Mouse (Mus musculus): ENCODE data around the gene Prmt7. TPM values are rescaled to one million over a fixed set of nuclear protein-coding genes. Genes with fewer than 3 reads are reported as not detected.

The Prmt7 gene
- 8.0 and 16.7 TPM in 2 replicates for polyA plus RNA-seq (2012; ENCODE audit: insufficient read depth, insufficient read length, missing spikeins)

- Histone ChIP-seq H3K27ac (replicated peaks; ENCODE audit: low read depth, low read length) (peak within 1 kb of the TSS; percentile 73), H3K4me3 (ENCODE audit: insufficient read depth, low read depth, low read length) (peak within 1 kb of the TSS; percentile 79), H3K4me1 (ENCODE audit: control insufficient read depth, insufficient read depth, insufficient read length, low read length) (no peaks in the 10 kb centered on the region)
Observed at GRCm38 (mm10) chr8:106210821-106211345, at the start of gene Prmt7, which contains the start of gene Slc7a6os. Gene Prmt7, plus strand, starts transcription at chr8:106210936. Gene Slc7a6os, minus strand, starts transcription at chr8:106210935.

- Histone ChIP-seq H3K4me1 (ENCODE audit: control insufficient read depth, insufficient read depth, insufficient read length, low read length) (no peaks in the 10 kb centered on the region; the same call in 1 of the 2 replicates), H3K4me3 (ENCODE audit: insufficient read depth, low read depth, low read length) (no peak overlapping the region), H3K27ac (replicated peaks; ENCODE audit: low read depth, low read length) (0 out of 2 replicates have a peak overlapping the region, but pooled peaks have one; percentile 9)
Observed at GRCm38 (mm10) chr8:106163251-106163650, 47.5 kb upstream of the Prmt7 start.

GRCm38 (mm10) chr8:106165460-106165859, 45.3 kb upstream of the Prmt7 start:
- Histone ChIP-seq H3K27ac (replicated peaks; ENCODE audit: low read depth, low read length) (no peak overlapping the region), H3K4me1 (ENCODE audit: control insufficient read depth, insufficient read depth, insufficient read length, low read length) (no peaks in the 10 kb centered on the region; the same call in 1 of the 2 replicates), H3K4me3 (ENCODE audit: insufficient read depth, low read depth, low read length) (no peak overlapping the region)

- H3K4me3 ChIP-seq (ENCODE audit: insufficient read depth, low read depth, low read length) = peak within 1 kb of the TSS; percentile 79
- peak within 1 kb of the TSS; percentile 87 for H3K27ac ChIP-seq (replicated peaks; ENCODE audit: low read depth, low read length)
- no peaks in the 10 kb centered on the region; the same call in 1 of the 2 replicates for H3K4me1 ChIP-seq (ENCODE audit: control insufficient read depth, insufficient read depth, insufficient read length, low read length)
Observed at GRCm38 (mm10) chr8:106168356-106169016, 42.2 kb upstream of the Prmt7 start, which contains the start of gene Slc7a6. Gene Slc7a6, plus strand, starts transcription at chr8:106168857.

GRCm38 (mm10) chr8:106169017-106169933, 41.5 kb upstream of the Prmt7 start:
- Histone ChIP-seq H3K4me1 (ENCODE audit: control insufficient read depth, insufficient read depth, insufficient read length, low read length) (no peaks in the 10 kb centered on the region), H3K4me3 (ENCODE audit: insufficient read depth, low read depth, low read length) (peak overlapping the region; percentile 79), H3K27ac (replicated peaks; ENCODE audit: low read depth, low read length) (peak overlapping the region; percentile 87)

- H3K4me3 ChIP-seq (ENCODE audit: insufficient read depth, low read depth, low read length) = peak overlapping the region; percentile 79
- H3K27ac ChIP-seq (replicated peaks; ENCODE audit: low read depth, low read length) = peak overlapping the region; percentile 87
- H3K4me1 ChIP-seq (ENCODE audit: control insufficient read depth, insufficient read depth, insufficient read length, low read length) = no peaks in the 10 kb centered on the region
Observed at GRCm38 (mm10) chr8:106169934-106170480, 40.7 kb upstream of the Prmt7 start.

- H3K4me1 ChIP-seq (ENCODE audit: control insufficient read depth, insufficient read depth, insufficient read length, low read length) = peaks cover 5% of the 10 kb centered on the region
- H3K4me3 ChIP-seq (ENCODE audit: insufficient read depth, low read depth, low read length) = no peak overlapping the region
- no peak overlapping the region for H3K27ac ChIP-seq (replicated peaks; ENCODE audit: low read depth, low read length)
Observed at GRCm38 (mm10) chr8:106173566-106173965, 37.2 kb upstream of the Prmt7 start.

- Histone ChIP-seq H3K4me3 (ENCODE audit: insufficient read depth, low read depth, low read length) (no peak overlapping the region), H3K27ac (replicated peaks; ENCODE audit: low read depth, low read length) (peak overlapping the region; percentile 8; the same call in 1 of the 2 replicates), H3K4me1 (ENCODE audit: control insufficient read depth, insufficient read depth, insufficient read length, low read length) (peaks cover 5% of the 10 kb centered on the region)
Observed at GRCm38 (mm10) chr8:106176891-106177290, 33.8 kb upstream of the Prmt7 start.

- no peak overlapping the region for H3K27ac ChIP-seq (replicated peaks; ENCODE audit: low read depth, low read length)
- H3K4me3 ChIP-seq (ENCODE audit: insufficient read depth, low read depth, low read length) = no peak overlapping the region
- peaks cover 5% of the 10 kb centered on the region for H3K4me1 ChIP-seq (ENCODE audit: control insufficient read depth, insufficient read depth, insufficient read length, low read length)
Observed at GRCm38 (mm10) chr8:106177594-106177993, 33.1 kb upstream of the Prmt7 start.

- no peak overlapping the region for H3K4me3 ChIP-seq (ENCODE audit: insufficient read depth, low read depth, low read length)
- H3K4me1 ChIP-seq (ENCODE audit: control insufficient read depth, insufficient read depth, insufficient read length, low read length) = peaks cover 5% of the 10 kb centered on the region
- no peak overlapping the region for H3K27ac ChIP-seq (replicated peaks; ENCODE audit: low read depth, low read length)
Observed at GRCm38 (mm10) chr8:106178428-106178827, 32.3 kb upstream of the Prmt7 start.

GRCm38 (mm10) chr8:106185628-106186270, 25.0 kb upstream of the Prmt7 start:
- H3K4me1 ChIP-seq (ENCODE audit: control insufficient read depth, insufficient read depth, insufficient read length, low read length) = peaks cover 6% of the 10 kb centered on the region; the same call in 1 of the 2 replicates
- H3K27ac ChIP-seq (replicated peaks; ENCODE audit: low read depth, low read length) = peak overlapping the region; percentile 55
- H3K4me3 ChIP-seq (ENCODE audit: insufficient read depth, low read depth, low read length) = no peak overlapping the region

- peak overlapping the region; percentile 55 for H3K27ac ChIP-seq (replicated peaks; ENCODE audit: low read depth, low read length)
- peaks cover 6% of the 10 kb centered on the region; the same call in 1 of the 2 replicates for H3K4me1 ChIP-seq (ENCODE audit: control insufficient read depth, insufficient read depth, insufficient read length, low read length)
- H3K4me3 ChIP-seq (ENCODE audit: insufficient read depth, low read depth, low read length) = no peak overlapping the region
Observed at GRCm38 (mm10) chr8:106186394-106186793, 24.3 kb upstream of the Prmt7 start.

GRCm38 (mm10) chr8:106189162-106189561, 21.6 kb upstream of the Prmt7 start:
- Histone ChIP-seq H3K27ac (replicated peaks; ENCODE audit: low read depth, low read length) (peak overlapping the region; percentile 88), H3K4me3 (ENCODE audit: insufficient read depth, low read depth, low read length) (no peak overlapping the region), H3K4me1 (ENCODE audit: control insufficient read depth, insufficient read depth, insufficient read length, low read length) (peaks cover 13% of the 10 kb centered on the region; the same call in 1 of the 2 replicates)

GRCm38 (mm10) chr8:106191639-106192038, 19.1 kb upstream of the Prmt7 start:
- H3K4me1 ChIP-seq (ENCODE audit: control insufficient read depth, insufficient read depth, insufficient read length, low read length) = peaks cover 6% of the 10 kb centered on the region; the same call in 1 of the 2 replicates
- no peak overlapping the region for H3K4me3 ChIP-seq (ENCODE audit: insufficient read depth, low read depth, low read length)
- H3K27ac ChIP-seq (replicated peaks; ENCODE audit: low read depth, low read length) = no peak overlapping the region
